Mouse (Mus musculus) myocyte (in vitro differentiated cells): ENCODE results near the gene Sumo3. TPM values are rescaled to one million over a fixed set of nuclear protein-coding genes. Genes with fewer than 3 reads are reported as not detected.

ENCODE experiments used
- H3K27me3 ChIP-seq: one replicate; pipeline ENCODE4 v1.6.1; 2011; ENCODE audit not compliant: control insufficient read depth, insufficient read depth, insufficient read length
- H3K36me3 ChIP-seq: one replicate; pipeline ENCODE4 v1.6.1; 2011; ENCODE audit not compliant: control insufficient read depth, insufficient read depth
- H3K4me2 ChIP-seq: one replicate; pipeline ENCODE4 v1.6.1; 2011; ENCODE audit warnings: low read depth, control low read depth
- H3K4me3 ChIP-seq: one replicate; pipeline ENCODE4 v1.5.1; 2011; ENCODE audit warnings: mild to moderate bottlenecking, control low read depth, moderate library complexity
- H3K79me2 ChIP-seq: one replicate; pipeline ENCODE4 v1.6.1; 2011; ENCODE audit not compliant: control insufficient read depth, insufficient read depth
- H3ac ChIP-seq: one replicate; pipeline ENCODE4 v1.6.1; 2011; ENCODE audit not compliant: control insufficient read depth, insufficient read length
- CEBPB ChIP-seq: IDR thresholded peaks from 2 replicates; pipeline ENCODE4 v1.6.1; 2011; ENCODE audit warnings: mild to moderate bottlenecking, moderate library complexity; ENCODE audit not compliant: poor library complexity, insufficient read depth, severe bottlenecking
- E2F4 ChIP-seq: IDR thresholded peaks from one replicate; pipeline ENCODE4 v1.6.1; 2011; ENCODE audit warnings: mild to moderate bottlenecking, control low read depth, moderate library complexity; ENCODE audit not compliant: insufficient read depth
- MAX ChIP-seq: IDR thresholded peaks from one replicate; pipeline ENCODE4 v1.6.1; 2011; ENCODE audit warnings: low read depth, mild to moderate bottlenecking, control low read depth
- MYOD1 ChIP-seq, 3 experiments: IDR thresholded peaks; one replicate each; pipeline ENCODE4 v1.6.1; 2011; ENCODE audit warnings: control low read depth in 2 of 3, low read depth in 2 of 3, mild to moderate bottlenecking in 2 of 3, moderate library complexity in 1 of 3; ENCODE audit not compliant: insufficient read length in 2 of 3, control insufficient read depth in 1 of 3
- MYOG ChIP-seq, 3 experiments: IDR thresholded peaks; one replicate each; pipeline ENCODE4 v1.6.1; 2011; ENCODE audit warnings: control low read depth in 2 of 3, low read depth in 2 of 3, mild to moderate bottlenecking in 2 of 3; ENCODE audit not compliant: insufficient read length in 2 of 3, control insufficient read depth in 1 of 3, insufficient read depth in 1 of 3
- POLR2A ChIP-seq: IDR thresholded peaks from one replicate; pipeline ENCODE4 v1.6.1; 2011; ENCODE audit warnings: low read depth, mild to moderate bottlenecking, control low read depth, moderate library complexity; ENCODE audit not compliant: insufficient read length
- POLR2AphosphoS2 ChIP-seq: IDR thresholded peaks from one replicate; pipeline ENCODE4 v1.6.1; 2011; ENCODE audit warnings: low read depth, control low read depth; ENCODE audit not compliant: insufficient read length
- REST ChIP-seq: IDR thresholded peaks from one replicate; pipeline ENCODE4 v1.6.1; 2011; ENCODE audit warnings: mild to moderate bottlenecking, control low read depth, moderate library complexity; ENCODE audit not compliant: insufficient read depth, insufficient read length
- SRF ChIP-seq: IDR thresholded peaks from one replicate; pipeline ENCODE4 v1.6.1; 2011; ENCODE audit warnings: low read depth; ENCODE audit not compliant: control insufficient read depth, insufficient read length
- TCF12 ChIP-seq: IDR thresholded peaks from one replicate; pipeline ENCODE4 v1.6.1; 2011; ENCODE audit warnings: mild to moderate bottlenecking, control low read depth; ENCODE audit not compliant: poor library complexity, insufficient read depth, severe bottlenecking
- TCF3 ChIP-seq: IDR thresholded peaks from one replicate; pipeline ENCODE4 v1.6.1; 2011; ENCODE audit warnings: low read depth, control low read depth; ENCODE audit not compliant: insufficient read length
- USF1 ChIP-seq: IDR thresholded peaks from one replicate; pipeline ENCODE4 v1.6.1; 2011; ENCODE audit warnings: low read depth, mild to moderate bottlenecking, control low read depth, moderate library complexity
- polyA plus RNA-seq: library from polyadenylated mRNA; unstranded; fragments of >200 nt; fragmentation: generic; extraction: Trizol; gene quantifications from one replicate; pipeline ENCODE4 v1.2.1, GENCODE M21; 2012; ENCODE audit warnings: missing spikeins

The Sumo3 gene
- polyA plus RNA-seq, 1 experiment, result 127 TPM

- H3K36me3 ChIP-seq, result peaks cover 29% of the 10 kb centered on the region
- H3ac ChIP-seq, result no peak overlapping the region
- no peak for TF ChIP-seq E2F4
- TF ChIP-seq SRF, result no peak
- TF ChIP-seq TCF12, result no peak
- no peak for TF ChIP-seq POLR2AphosphoS2
- TF ChIP-seq MYOD1 (IDR thresholded peaks at IDR 0.05; ENCODE audit: control insufficient read depth in 1 of 3, insufficient read length in 2 of 3, low read depth in 2 of 3), result no peak
- no peak for TF ChIP-seq MYOG (IDR thresholded peaks at IDR 0.05; ENCODE audit: control insufficient read depth in 1 of 3, insufficient read depth in 1 of 3, insufficient read length in 2 of 3, low read depth in 2 of 3)
- TF ChIP-seq CEBPB, result no peak
- TF ChIP-seq POLR2A, result no peak
- TF ChIP-seq USF1, result no peak
- H3K79me2 ChIP-seq, result peaks cover 7% of the 10 kb centered on the region
- H3K4me2 ChIP-seq, result no peak overlapping the region
- H3K27me3 ChIP-seq, result no peaks in the 10 kb centered on the region
- no peak overlapping the region for H3K4me3 ChIP-seq
Measured at GRCm38 (mm10) chr10:77616926-77617325, 11.0 kb downstream of the Sumo3 start.

DNA sequence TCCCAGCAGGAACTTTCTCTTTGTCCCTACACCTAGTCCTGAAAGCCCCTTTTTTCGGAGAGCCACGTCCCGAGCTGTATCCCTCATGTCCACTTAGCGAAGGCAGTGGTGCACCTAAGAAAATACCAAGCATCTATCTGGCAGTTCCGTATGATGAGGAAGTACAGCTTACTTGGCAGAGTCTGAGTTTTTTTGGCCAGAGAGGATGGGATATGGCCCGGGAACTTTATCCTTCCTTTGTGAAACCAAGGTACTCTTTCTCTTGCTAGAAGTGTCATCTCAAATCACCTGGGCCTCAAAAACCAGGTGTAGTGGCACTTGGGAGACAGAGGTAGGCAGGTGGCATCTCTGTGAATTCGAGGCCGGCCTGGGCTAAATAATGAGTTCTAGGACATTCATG, 15.6 kb downstream of the Sumo3 start:
- Histone ChIP-seq H3K4me2 (peak overlapping the region; percentile 76), H3K4me3 (peak overlapping the region; percentile 83), H3K27me3 (no peaks in the 10 kb centered on the region), H3ac (peak overlapping the region; percentile 60), H3K79me2 (peaks cover 31% of the 10 kb centered on the region), H3K36me3 (peaks cover 20% of the 10 kb centered on the region)
- TF ChIP-seq TCF12 (no peak), USF1 (no peak), REST (no peak), MYOG (IDR thresholded peaks at IDR 0.05; ENCODE audit: control insufficient read depth in 1 of 3, insufficient read depth in 1 of 3, insufficient read length in 2 of 3, low read depth in 2 of 3) (no peak), POLR2A (no peak), MAX (no peak), MYOD1 (IDR thresholded peaks at IDR 0.05; ENCODE audit: control insufficient read depth in 1 of 3, insufficient read length in 2 of 3, low read depth in 2 of 3) (no peak), E2F4 (no peak), TCF3 (no peak), POLR2AphosphoS2 (no peak), CEBPB (no peak), SRF (no peak)

DNA sequence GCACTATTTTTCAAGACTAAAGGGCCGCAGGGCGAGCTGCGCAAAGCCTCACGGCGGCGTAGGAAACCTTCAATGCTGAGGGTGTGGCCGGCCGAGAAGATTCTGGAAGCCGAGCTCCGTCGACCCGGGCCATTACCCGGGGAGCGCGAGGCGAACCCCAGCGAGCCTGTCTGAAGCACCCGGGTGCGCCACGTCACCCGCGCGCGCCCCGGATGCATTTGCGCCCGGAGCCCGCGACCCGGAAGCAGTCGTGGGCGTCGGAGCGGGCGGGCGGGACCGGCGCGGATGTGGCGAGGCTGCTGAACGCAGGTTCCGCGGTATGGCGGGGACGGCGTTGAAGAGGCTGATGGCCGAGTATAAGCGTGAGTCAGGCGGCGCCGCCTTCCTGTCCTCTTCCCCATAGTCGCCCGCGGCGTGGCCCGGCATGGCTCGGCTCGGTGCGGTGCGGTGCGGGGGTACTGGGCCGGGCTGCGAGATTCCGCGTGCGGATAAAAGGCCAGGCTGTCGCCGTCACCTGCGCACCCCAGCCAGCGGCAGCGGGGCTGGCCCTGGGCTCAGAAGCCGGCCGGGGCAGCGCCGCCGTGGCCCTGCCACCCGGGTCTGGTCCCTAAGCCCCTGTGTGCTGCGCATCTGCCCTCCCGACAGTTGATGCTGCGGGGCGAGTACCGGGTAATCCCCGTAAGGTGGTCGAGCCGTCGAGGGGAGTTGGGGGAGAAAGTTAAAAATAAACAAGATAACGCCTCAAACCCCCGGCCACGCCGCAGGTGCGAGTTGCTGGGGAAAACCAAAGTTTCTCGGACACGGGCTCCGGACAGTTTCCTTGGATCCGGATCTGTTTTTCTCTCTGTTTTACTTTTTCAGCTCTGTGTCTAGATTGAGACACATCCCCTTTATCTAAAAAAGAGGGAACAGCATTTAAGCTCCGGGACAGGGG, 16.4 kb downstream of the Sumo3 start, which contains the start of gene Ube2g2:
TSS of gene Ube2g2 (plus strand) at position 221 of the 934 bp plus-strand sequence.
- peaks cover 39% of the 10 kb centered on the region for H3K79me2 ChIP-seq
- peak within 1 kb of the TSS; percentile 60 for H3ac ChIP-seq
- H3K36me3 ChIP-seq, result peaks cover 12% of the 10 kb centered on the region
- no peak for TF ChIP-seq CEBPB
- TF ChIP-seq MYOD1 (IDR thresholded peaks at IDR 0.05; ENCODE audit: control insufficient read depth in 1 of 3, insufficient read length in 2 of 3, low read depth in 2 of 3), result peak in 1 of 3 experiments; percentile 18
- TF ChIP-seq TCF3, result no peak
- no peak for TF ChIP-seq REST
- peak in 2 of 3 experiments; percentile 34 to 45 for TF ChIP-seq MYOG (IDR thresholded peaks at IDR 0.05; ENCODE audit: control insufficient read depth in 1 of 3, insufficient read depth in 1 of 3, insufficient read length in 2 of 3, low read depth in 2 of 3)
- no peak for TF ChIP-seq TCF12
- TF ChIP-seq E2F4, result no peak
- TF ChIP-seq POLR2A, result peak; percentile 88
- TF ChIP-seq USF1, result no peak
- peak; percentile 97 for TF ChIP-seq POLR2AphosphoS2
- TF ChIP-seq SRF, result no peak
- TF ChIP-seq MAX, result no peak
- peak within 1 kb of the TSS; percentile 76 for H3K4me2 ChIP-seq
- peak within 1 kb of the TSS; percentile 83 for H3K4me3 ChIP-seq
- H3K27me3 ChIP-seq, result no peaks in the 10 kb centered on the region

DNA sequence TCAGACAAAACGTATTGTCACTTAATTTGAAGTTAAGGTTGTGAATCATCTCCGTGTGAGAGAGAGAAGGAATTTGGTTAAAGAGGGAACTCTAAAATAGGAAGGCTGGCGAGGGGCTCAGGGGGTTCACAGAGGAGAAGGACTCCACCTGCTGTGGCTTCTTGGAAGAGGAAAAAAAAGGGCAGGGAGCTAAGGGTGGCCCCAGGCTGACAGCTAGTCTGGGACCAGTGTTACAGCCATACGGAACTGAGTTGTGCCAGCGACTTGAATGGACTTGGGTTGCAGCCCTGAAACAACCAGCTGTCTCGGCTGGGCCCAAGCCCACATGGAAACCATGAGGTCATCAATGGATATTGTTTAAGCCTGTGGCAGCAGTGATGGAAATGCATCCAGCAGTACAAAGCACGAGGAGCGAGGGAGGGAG, 17.2 kb downstream of the Sumo3 start:
- H3K4me3 ChIP-seq, result peak overlapping the region; percentile 83
- TF ChIP-seq MYOD1 (IDR thresholded peaks at IDR 0.05; ENCODE audit: control insufficient read depth in 1 of 3, insufficient read length in 2 of 3, low read depth in 2 of 3), result peak; percentile 58 to 89 (median 79)
- TF ChIP-seq REST, result no peak
- TF ChIP-seq CEBPB, result no peak
- no peak for TF ChIP-seq E2F4
- peak; percentile 7 for TF ChIP-seq TCF3
- no peak for TF ChIP-seq SRF
- TF ChIP-seq USF1, result no peak
- peak; percentile 82 for TF ChIP-seq POLR2AphosphoS2
- TF ChIP-seq POLR2A, result peak; percentile 73
- peak; percentile 62 to 92 (median 78) for TF ChIP-seq MYOG (IDR thresholded peaks at IDR 0.05; ENCODE audit: control insufficient read depth in 1 of 3, insufficient read depth in 1 of 3, insufficient read length in 2 of 3, low read depth in 2 of 3)
- peak; percentile 44 for TF ChIP-seq TCF12
- peak; percentile 58 for TF ChIP-seq MAX
- peak overlapping the region; percentile 60 for H3ac ChIP-seq
- peaks cover 5% of the 10 kb centered on the region for H3K36me3 ChIP-seq
- H3K79me2 ChIP-seq, result peaks cover 47% of the 10 kb centered on the region
- H3K27me3 ChIP-seq, result no peaks in the 10 kb centered on the region
- peak overlapping the region; percentile 74 for H3K4me2 ChIP-seq
